Mouse (Mus musculus): Measurements from ENCODE around the gene Sh3gl2. TPM values are rescaled to one million over a fixed set of nuclear protein-coding genes. Genes with fewer than 3 reads are reported as not detected.

Gene Sh3gl2
- polyA plus RNA-seq, 1 experiment from 2014 or later: 61.5 TPM

- no peak for DNase-seq (ENCODE audit: low spot score)
Observed at GRCm38 (mm10) chr4:85226731-85227130, 21.8 kb downstream of the Sh3gl2 start.

GRCm38 (mm10) chr4:85227664-85228588, 23.0 kb downstream of the Sh3gl2 start:
- Histone ChIP-seq H3K36me3 (ENCODE audit: control insufficient read depth, insufficient read depth, low read length) (no peaks in the 10 kb centered on the region), H3K9me3 (replicated peaks; ENCODE audit: control insufficient read depth, low read length) (no peaks in the 10 kb centered on the region), H3K27ac (ENCODE audit: low read depth, low read length) (no peak overlapping the region), H3K4me2 (ENCODE audit: low read length) (no peak overlapping the region), H3K9ac (ENCODE audit: low read length) (no peak overlapping the region), H3K4me1 (ENCODE audit: control insufficient read depth, insufficient read depth, low read length) (peaks cover 6% of the 10 kb centered on the region; the same call in 1 of the 2 replicates), H3K4me3 (ENCODE audit: low read depth, low read length) (no peak overlapping the region), H3K27me3 (replicated peaks; ENCODE audit: control insufficient read depth, insufficient read depth, low read length) (no peaks in the 10 kb centered on the region)
- DNase-seq (ENCODE audit: low spot score) (no peak), ATAC-seq (peak; percentile 30; the same call in 1 of the 2 replicates)
- WGBS: 83% methylated on average over 9 of the region's 9 CpGs

More at GRCm38 (mm10) chr4:85226731-85227130, 21.8 kb downstream of the Sh3gl2 start:
- 0 out of 2 replicates have a peak, but pooled peaks cover 3% of the 10 kb centered on the region for H3K4me1 ChIP-seq (ENCODE audit: control insufficient read depth, insufficient read depth, low read length)
- no peak overlapping the region for H3K4me3 ChIP-seq (ENCODE audit: low read depth, low read length)
- H3K4me2 ChIP-seq (ENCODE audit: low read length): no peak overlapping the region
- 84% methylated on average over 5 of the region's 5 CpGs for WGBS
- H3K27ac ChIP-seq (ENCODE audit: low read depth, low read length): no peak overlapping the region
- no peak overlapping the region for H3K9ac ChIP-seq (ENCODE audit: low read length)
- H3K36me3 ChIP-seq (ENCODE audit: control insufficient read depth, insufficient read depth, low read length): no peaks in the 10 kb centered on the region
- no peaks in the 10 kb centered on the region for H3K27me3 ChIP-seq (replicated peaks; ENCODE audit: control insufficient read depth, insufficient read depth, low read length)
- H3K9me3 ChIP-seq (replicated peaks; ENCODE audit: control insufficient read depth, low read length): no peaks in the 10 kb centered on the region
- no peak for ATAC-seq

DNA sequence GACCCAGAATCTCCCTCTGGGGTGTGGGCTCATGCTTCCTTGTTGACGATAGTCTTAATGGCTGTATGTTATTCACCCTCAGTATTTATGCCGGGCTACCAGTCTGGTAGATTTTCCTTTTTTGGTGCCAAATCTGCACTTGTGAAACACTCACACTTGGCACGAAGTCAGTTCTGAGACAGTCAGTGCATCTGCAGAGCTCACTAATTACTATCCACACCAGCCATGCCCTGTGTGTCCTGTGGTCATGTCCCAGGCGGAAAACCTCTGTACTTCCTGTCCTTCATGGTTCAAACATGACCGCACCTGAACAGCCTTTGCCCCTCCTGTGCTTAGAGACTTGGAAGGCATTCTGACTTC, 23.6 kb downstream of the Sh3gl2 start:
- Histone ChIP-seq H3K4me1 (ENCODE audit: control insufficient read depth, insufficient read depth, low read length) (peaks cover 8% of the 10 kb centered on the region; the same call in 1 of the 2 replicates), H3K4me3 (ENCODE audit: low read depth, low read length) (no peak overlapping the region), H3K36me3 (ENCODE audit: control insufficient read depth, insufficient read depth, low read length) (no peaks in the 10 kb centered on the region), H3K27ac (ENCODE audit: low read depth, low read length) (no peak overlapping the region), H3K9me3 (replicated peaks; ENCODE audit: control insufficient read depth, low read length) (no peaks in the 10 kb centered on the region), H3K4me2 (ENCODE audit: low read length) (no peak overlapping the region), H3K27me3 (replicated peaks; ENCODE audit: control insufficient read depth, insufficient read depth, low read length) (no peaks in the 10 kb centered on the region), H3K9ac (ENCODE audit: low read length) (no peak overlapping the region)
- ATAC-seq (peak; percentile 19; the same call in 1 of the 2 replicates), DNase-seq (ENCODE audit: low spot score) (peak; percentile 30)
- 76% methylated on average over 5 of the region's 5 CpGs for WGBS

DNA sequence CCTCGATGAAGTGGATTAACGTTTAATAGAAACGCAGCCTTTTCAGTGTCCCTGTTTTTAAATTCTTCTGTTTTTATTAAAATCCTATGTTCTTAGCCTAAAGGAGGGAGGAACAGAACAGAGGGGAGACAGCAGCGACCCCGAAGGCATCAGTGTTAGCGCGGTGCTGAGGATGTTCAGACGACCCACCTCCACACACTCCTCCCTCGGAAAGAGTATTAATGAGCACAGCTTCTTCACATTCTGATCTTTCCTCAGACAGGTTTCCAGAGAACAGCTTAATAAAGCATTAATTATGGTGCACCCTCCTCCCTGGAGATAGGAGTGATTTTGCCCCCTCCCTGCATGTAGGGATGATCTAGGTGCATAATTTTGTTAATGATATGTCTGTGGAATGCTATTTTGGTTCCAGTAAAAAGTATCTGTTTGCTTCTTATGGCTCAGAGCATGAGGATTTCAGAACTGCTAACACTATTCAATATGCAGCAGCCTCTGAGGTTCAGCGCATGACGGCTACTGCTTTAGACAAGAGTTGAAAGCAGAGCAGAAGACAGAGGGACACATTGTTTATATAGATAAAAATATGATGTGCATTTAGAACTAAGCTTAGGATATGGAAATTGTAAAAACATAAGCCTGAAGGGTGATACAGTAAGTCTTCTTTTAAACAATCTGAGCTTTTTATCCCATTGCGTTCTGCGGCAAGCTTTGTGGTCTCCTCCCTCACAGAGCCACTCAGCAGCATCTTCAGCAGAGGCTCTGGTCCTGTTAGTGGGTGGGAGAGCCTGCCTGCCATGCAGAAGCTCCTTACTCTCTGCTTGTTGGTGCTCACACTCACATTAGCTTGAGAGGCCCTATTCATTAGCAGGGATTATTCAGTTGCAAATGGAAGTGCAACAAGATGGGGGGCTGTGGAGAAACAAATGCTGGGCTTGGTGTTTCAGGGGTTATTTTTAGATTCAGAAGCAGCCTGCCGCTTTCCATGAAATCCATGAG, 27.8 kb downstream of the Sh3gl2 start:
- Histone ChIP-seq H3K4me1 (ENCODE audit: control insufficient read depth, insufficient read depth, low read length) (peaks cover 8% of the 10 kb centered on the region; the same call in 1 of the 2 replicates), H3K9ac (ENCODE audit: low read length) (no peak overlapping the region), H3K9me3 (replicated peaks; ENCODE audit: control insufficient read depth, low read length) (no peaks in the 10 kb centered on the region), H3K27ac (ENCODE audit: low read depth, low read length) (peak overlapping the region; percentile 52; the same call in 1 of the 2 replicates), H3K27me3 (replicated peaks; ENCODE audit: control insufficient read depth, insufficient read depth, low read length) (no peaks in the 10 kb centered on the region), H3K4me3 (ENCODE audit: low read depth, low read length) (no peak overlapping the region), H3K36me3 (ENCODE audit: control insufficient read depth, insufficient read depth, low read length) (no peaks in the 10 kb centered on the region), H3K4me2 (ENCODE audit: low read length) (no peak overlapping the region)
- 57% methylated on average over 14 of the region's 14 CpGs for WGBS
- DNase-seq (ENCODE audit: low spot score) (peak; percentile 60), ATAC-seq (peak; percentile 62)

DNA sequence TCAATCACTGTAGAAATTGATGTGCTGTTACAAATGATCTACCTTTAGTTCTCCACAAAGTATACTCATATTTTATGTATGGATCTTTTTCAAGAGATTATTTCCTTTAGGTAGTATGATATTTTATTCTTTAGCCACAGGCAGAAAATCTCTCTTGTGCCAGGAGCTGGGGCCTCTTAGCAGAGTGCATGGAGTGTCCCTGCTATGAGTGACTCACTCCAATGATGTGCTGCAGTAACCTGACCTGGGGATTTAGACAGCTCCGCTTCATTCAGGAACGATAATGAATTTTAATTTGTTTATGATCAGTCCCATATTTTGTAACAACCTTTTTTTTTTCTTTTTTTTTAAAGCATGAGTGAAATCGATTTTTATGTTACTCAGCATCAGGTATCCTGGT, 36.7 kb downstream of the Sh3gl2 start:
- no peaks in the 10 kb centered on the region for H3K9me3 ChIP-seq (replicated peaks; ENCODE audit: control insufficient read depth, low read length)
- 92% methylated on average over 3 of the region's 3 CpGs for WGBS
- no peaks in the 10 kb centered on the region for H3K4me1 ChIP-seq (ENCODE audit: control insufficient read depth, insufficient read depth, low read length)
- H3K27me3 ChIP-seq (replicated peaks; ENCODE audit: control insufficient read depth, insufficient read depth, low read length): no peaks in the 10 kb centered on the region; the same call in 1 of the 2 replicates
- H3K36me3 ChIP-seq (ENCODE audit: control insufficient read depth, insufficient read depth, low read length): no peaks in the 10 kb centered on the region
- H3K4me2 ChIP-seq (ENCODE audit: low read length): no peak overlapping the region
- H3K27ac ChIP-seq (ENCODE audit: low read depth, low read length): no peak overlapping the region
- no peak for DNase-seq (ENCODE audit: low spot score)
- no peak overlapping the region for H3K4me3 ChIP-seq (ENCODE audit: low read depth, low read length)
- no peak for ATAC-seq
- H3K9ac ChIP-seq (ENCODE audit: low read length): no peak overlapping the region

- 96% methylated on average over 2 of the region's 2 CpGs for WGBS
- no peak for DNase-seq (ENCODE audit: low spot score)
- H3K27ac ChIP-seq (ENCODE audit: low read depth, low read length): no peak overlapping the region
- no peak overlapping the region for H3K4me2 ChIP-seq (ENCODE audit: low read length)
- no peak for ATAC-seq
- H3K4me3 ChIP-seq (ENCODE audit: low read depth, low read length): no peak overlapping the region
- no peaks in the 10 kb centered on the region for H3K9me3 ChIP-seq (replicated peaks; ENCODE audit: control insufficient read depth, low read length)
- no peaks in the 10 kb centered on the region; the same call in 1 of the 2 replicates for H3K27me3 ChIP-seq (replicated peaks; ENCODE audit: control insufficient read depth, insufficient read depth, low read length)
- no peaks in the 10 kb centered on the region for H3K36me3 ChIP-seq (ENCODE audit: control insufficient read depth, insufficient read depth, low read length)
- no peaks in the 10 kb centered on the region for H3K4me1 ChIP-seq (ENCODE audit: control insufficient read depth, insufficient read depth, low read length)
- H3K9ac ChIP-seq (ENCODE audit: low read length): no peak overlapping the region
Observed at GRCm38 (mm10) chr4:85242562-85242961, 37.6 kb downstream of the Sh3gl2 start.

DNA sequence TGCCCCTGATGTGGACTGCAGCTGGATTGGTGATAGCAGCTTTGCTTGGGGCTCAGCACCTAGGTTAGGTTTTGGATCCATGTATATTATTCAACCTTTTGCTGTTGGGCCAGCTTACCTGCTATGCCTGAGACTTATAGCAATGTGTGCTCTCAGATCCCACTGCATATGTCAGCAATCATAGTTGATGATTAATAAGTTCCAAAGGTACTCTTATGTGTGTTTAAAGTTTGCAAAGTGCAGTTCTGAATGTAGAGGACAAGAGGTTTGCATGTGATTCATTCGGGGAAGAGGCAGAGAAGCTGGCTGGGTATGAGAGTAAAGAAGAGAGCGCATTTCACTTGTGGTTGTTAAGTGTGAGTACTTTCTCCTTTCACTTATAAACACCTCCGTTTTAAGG, 43.7 kb downstream of the Sh3gl2 start:
- Histone ChIP-seq H3K9ac (ENCODE audit: low read length) (no peak overlapping the region), H3K4me3 (ENCODE audit: low read depth, low read length) (no peak overlapping the region), H3K36me3 (ENCODE audit: control insufficient read depth, insufficient read depth, low read length) (no peaks in the 10 kb centered on the region), H3K4me2 (ENCODE audit: low read length) (no peak overlapping the region), H3K27me3 (replicated peaks; ENCODE audit: control insufficient read depth, insufficient read depth, low read length) (peaks cover 5% of the 10 kb centered on the region; the same call in 1 of the 2 replicates), H3K4me1 (ENCODE audit: control insufficient read depth, insufficient read depth, low read length) (peaks cover 8% of the 10 kb centered on the region), H3K27ac (ENCODE audit: low read depth, low read length) (no peak overlapping the region), H3K9me3 (replicated peaks; ENCODE audit: control insufficient read depth, low read length) (no peaks in the 10 kb centered on the region)
- DNase-seq (ENCODE audit: low spot score) (no peak), ATAC-seq (no peak)
- 80% methylated on average over 3 of the region's 3 CpGs for WGBS

- no peak overlapping the region for H3K9ac ChIP-seq (ENCODE audit: low read length)
- WGBS: 4% methylated on average over 2 of the region's 2 CpGs
- no peaks in the 10 kb centered on the region for H3K36me3 ChIP-seq (ENCODE audit: control insufficient read depth, insufficient read depth, low read length)
- H3K4me2 ChIP-seq (ENCODE audit: low read length): no peak overlapping the region
- peak; percentile 88 for ATAC-seq
- H3K4me1 ChIP-seq (ENCODE audit: control insufficient read depth, insufficient read depth, low read length): peaks cover 8% of the 10 kb centered on the region
- DNase-seq (ENCODE audit: low spot score): peak; percentile 94
- peaks cover 5% of the 10 kb centered on the region; the same call in 1 of the 2 replicates for H3K27me3 ChIP-seq (replicated peaks; ENCODE audit: control insufficient read depth, insufficient read depth, low read length)
- H3K27ac ChIP-seq (ENCODE audit: low read depth, low read length): no peak overlapping the region
- H3K4me3 ChIP-seq (ENCODE audit: low read depth, low read length): no peak overlapping the region
- H3K9me3 ChIP-seq (replicated peaks; ENCODE audit: control insufficient read depth, low read length): no peaks in the 10 kb centered on the region
Observed at GRCm38 (mm10) chr4:85250271-85250670, 45.3 kb downstream of the Sh3gl2 start.

Measured in forebrain, embryonic 14.5 days (tissue).